Mouse (Mus musculus): ENCODE data around the gene Nat10.
A peak's percentile ranks its signal among the peaks of the same experiment; 100 is the strongest.

Nat10 gene

GRCm38 (mm10) chr2:103745481-103745880 lies 15.6 kb downstream of the Nat10 start:
- no peak for DNase-seq (ENCODE audit: low read depth)

GRCm38 (mm10) chr2:103743988-103744387 lies 17.1 kb downstream of the Nat10 start:
- DNase-seq (ENCODE audit: low read depth): peak; percentile 48

- DNase-seq (ENCODE audit: low read depth): no peak
These were observed 17.5 kb downstream of the Nat10 start for GRCm38 (mm10) chr2:103743536-103743935.

GRCm38 (mm10) chr2:103742821-103743220 lies 18.2 kb downstream of the Nat10 start:
- no peak for DNase-seq (ENCODE audit: low read depth)

GRCm38 (mm10) chr2:103731423-103731822 lies 29.6 kb downstream of the Nat10 start:
- no peak for DNase-seq (ENCODE audit: low read depth)

- no peak for DNase-seq (ENCODE audit: low read depth)
These were observed 30.1 kb downstream of the Nat10 start for GRCm38 (mm10) chr2:103730999-103731398.

GRCm38 (mm10) chr2:103728027-103728540 lies 33.0 kb downstream of the Nat10 start:
- DNase-seq (ENCODE audit: low read depth): no peak

- no peak for DNase-seq (ENCODE audit: low read depth)
These were observed 36.5 kb downstream of the Nat10 start for GRCm38 (mm10) chr2:103724521-103724920.

GRCm38 (mm10) chr2:103719292-103719646 lies 41.8 kb downstream of the Nat10 start:
- no peak for DNase-seq (ENCODE audit: low read depth)

GRCm38 (mm10) chr2:103718594-103719291 lies 42.3 kb downstream of the Nat10 start:
- peak; percentile 57 for DNase-seq (ENCODE audit: low read depth)

- DNase-seq (ENCODE audit: low read depth): no peak
These were observed 46.7 kb downstream of the Nat10 start for GRCm38 (mm10) chr2:103714412-103714811.

- no peak for DNase-seq (ENCODE audit: low read depth)
These were observed 47.2 kb downstream of the Nat10 start for GRCm38 (mm10) chr2:103713831-103714230.

GRCm38 (mm10) chr2:103710849-103711248 lies 50.2 kb downstream of the Nat10 start:
- no peak for DNase-seq (ENCODE audit: low read depth)

- peak; percentile 34 for DNase-seq (ENCODE audit: low read depth)
These were observed 53.9 kb downstream of the Nat10 start for GRCm38 (mm10) chr2:103707056-103707776.

- DNase-seq (ENCODE audit: low read depth): no peak
These were observed 54.8 kb downstream of the Nat10 start for GRCm38 (mm10) chr2:103706226-103706625.

- DNase-seq (ENCODE audit: low read depth): no peak
These were observed 55.2 kb downstream of the Nat10 start for GRCm38 (mm10) chr2:103705826-103706225.

- DNase-seq (ENCODE audit: low read depth): no peak
These were observed 57.2 kb downstream of the Nat10 start for GRCm38 (mm10) chr2:103703865-103704264.

GRCm38 (mm10) chr2:103703336-103703735 lies 57.7 kb downstream of the Nat10 start:
- no peak for DNase-seq (ENCODE audit: low read depth)

GRCm38 (mm10) chr2:103700514-103700913 lies 60.6 kb downstream of the Nat10 start:
- DNase-seq (ENCODE audit: low read depth): no peak

GRCm38 (mm10) chr2:103696177-103696576 lies 64.9 kb downstream of the Nat10 start:
- DNase-seq (ENCODE audit: low read depth): no peak

GRCm38 (mm10) chr2:103694777-103695563 lies 66.1 kb downstream of the Nat10 start:
- DNase-seq (ENCODE audit: low read depth): no peak

GRCm38 (mm10) chr2:103692810-103693209 lies 68.3 kb downstream of the Nat10 start:
- no peak for DNase-seq (ENCODE audit: low read depth)

GRCm38 (mm10) chr2:103691278-103691677 lies 69.8 kb downstream of the Nat10 start:
- no peak for DNase-seq (ENCODE audit: low read depth)

All from c-Kit-positive CD71-positive TER-119-negative erythroid progenitor cells, embryonic 14.5 days (primary cell).